Mouse (Mus musculus) MEL (cell line): ENCODE data around the gene 1500009C09Rik. TPM values are rescaled to one million over a fixed set of nuclear protein-coding genes. Genes with fewer than 3 reads are reported as not detected.
A peak's percentile ranks its signal among the peaks of the same experiment; 100 is the strongest.

Experiments
- DNase-seq: peaks from one replicate; pipeline ENCODE4 v3.0.0; 2011; ENCODE audit warnings: low read depth, low spot score
- H3K27ac ChIP-seq: 2 replicates; pipeline ENCODE4 v1.5.1; 2012; ENCODE audit warnings: low read depth, mild to moderate bottlenecking, control low read depth, low read length, moderate library complexity; ENCODE audit not compliant: control insufficient read depth
- H3K27me3 ChIP-seq, 2 experiments: fragments of 150-350 bp in 1 of 2; sonication (generic) in 1 of 2; 2 replicates each; pipeline ENCODE4 v1.6.1; 2012; ENCODE audit warnings: low read length in 2 of 2, mild to moderate bottlenecking in 2 of 2, improper control_type of control experiment in 1 of 2, moderate library complexity in 1 of 2; ENCODE audit not compliant: insufficient read depth in 2 of 2, control insufficient read depth in 1 of 2
- H3K36me3 ChIP-seq, 2 experiments: 2 replicates each; pipeline ENCODE4 v1.6.1; 2012 to 2014; ENCODE audit warnings: low read length in 2 of 2, improper control_type of control experiment in 1 of 2, inconsistent platforms in 1 of 2, mild to moderate bottlenecking in 1 of 2; ENCODE audit not compliant: insufficient read depth in 2 of 2, control insufficient read depth in 1 of 2
- H3K4me1 ChIP-seq, 2 experiments: fragments of 150-350 bp in 1 of 2; sonication (generic) in 1 of 2; 2 replicates each; pipeline ENCODE4 v1.6.1; 2012; ENCODE audit warnings: low read length in 2 of 2, improper control_type of control experiment in 1 of 2, mild to moderate bottlenecking in 1 of 2; ENCODE audit not compliant: insufficient read depth in 2 of 2, control insufficient read depth in 1 of 2
- H3K4me3 ChIP-seq, 2 experiments: fragments of 150-350 bp in 1 of 2; sonication (generic) in 1 of 2; 2 replicates each; pipeline ENCODE4 v1.5.1; 2012; ENCODE audit warnings: low read depth in 2 of 2, low read length in 2 of 2, mild to moderate bottlenecking in 2 of 2, moderate library complexity in 2 of 2, control low read depth in 1 of 2, improper control_type of control experiment in 1 of 2; ENCODE audit not compliant: control insufficient read depth in 1 of 2, insufficient read depth in 1 of 2
- H3K79me2 ChIP-seq: 2 replicates; pipeline ENCODE4 v1.6.1; 2012; ENCODE audit warnings: mild to moderate bottlenecking, low read length, moderate library complexity; ENCODE audit not compliant: control insufficient read depth, poor library complexity, insufficient read depth
- H3K9ac ChIP-seq: 2 replicates; pipeline ENCODE4 v1.6.1; 2012; ENCODE audit warnings: low read depth, mild to moderate bottlenecking, control low read depth, low read length, moderate library complexity; ENCODE audit not compliant: control insufficient read depth, poor library complexity, severe bottlenecking
- H3K9me3 ChIP-seq: fragments of 150-350 bp; sonication (generic); replicated peaks from 2 replicates; pipeline ENCODE4 v1.6.1; 2012; ENCODE audit warnings: mild to moderate bottlenecking, low read length, improper control_type of control experiment, moderate library complexity; ENCODE audit not compliant: insufficient read depth
- BHLHE40 ChIP-seq: IDR thresholded peaks from 2 replicates; pipeline ENCODE4 v1.6.1; 2012; ENCODE audit warnings: low read depth, mild to moderate bottlenecking, inconsistent platforms, low read length, improper control_type of control experiment, borderline replicate concordance
- CHD1 ChIP-seq: IDR thresholded peaks from 2 replicates; pipeline ENCODE4 v1.6.1; 2012; ENCODE audit warnings: low read depth, mild to moderate bottlenecking, inconsistent platforms, low read length, improper control_type of control experiment
- CHD2 ChIP-seq: IDR thresholded peaks from 2 replicates; pipeline ENCODE4 v1.6.1; 2011; ENCODE audit warnings: low read length, improper control_type of control experiment
- CTCF ChIP-seq, 3 experiments: IDR thresholded peaks in 2 of 3; conservative IDR thresholded peaks in 1 of 3; 2 replicates each; pipeline ENCODE4 v1.5.1; 2011 to 2012; ENCODE audit warnings: low read length in 3 of 3, low read depth in 2 of 3, mild to moderate bottlenecking in 2 of 3, improper control_type of control experiment in 1 of 3, inconsistent platforms in 1 of 3, mixed read lengths in 1 of 3, moderate library complexity in 1 of 3; ENCODE audit not compliant: control insufficient read depth in 1 of 3, insufficient read depth in 1 of 3, poor library complexity in 1 of 3, severe bottlenecking in 1 of 3
- E2F4 ChIP-seq: IDR thresholded peaks from 2 replicates; pipeline ENCODE4 v1.6.1; 2011; ENCODE audit warnings: low read depth, low read length, improper control_type of control experiment, borderline replicate concordance
- EP300 ChIP-seq, 2 experiments: IDR thresholded peaks; 2 replicates each; pipeline ENCODE4 v1.6.1; 2011; ENCODE audit warnings: improper control_type of control experiment in 2 of 2, low read length in 2 of 2, low read depth in 1 of 2, mild to moderate bottlenecking in 1 of 2
- ETS1 ChIP-seq: IDR thresholded peaks from 2 replicates; pipeline ENCODE4 v1.6.1; 2012; ENCODE audit warnings: low read depth, mild to moderate bottlenecking, inconsistent platforms, low read length, improper control_type of control experiment, moderate library complexity
- GATA1 ChIP-seq: IDR thresholded peaks from 2 replicates; pipeline ENCODE4 v1.6.1; 2011; ENCODE audit warnings: low read depth, low read length, improper control_type of control experiment
- HCFC1 ChIP-seq: IDR thresholded peaks from 2 replicates; pipeline ENCODE4 v1.6.1; 2012; ENCODE audit warnings: low read depth, mild to moderate bottlenecking, inconsistent platforms, low read length, improper control_type of control experiment, moderate library complexity
- MAFK ChIP-seq: IDR thresholded peaks from 2 replicates; pipeline ENCODE4 v1.6.1; 2011; ENCODE audit warnings: low read depth, mild to moderate bottlenecking, low read length, improper control_type of control experiment, borderline replicate concordance
- MAX ChIP-seq: IDR thresholded peaks from 2 replicates; pipeline ENCODE4 v1.6.1; 2011; ENCODE audit warnings: low read length, improper control_type of control experiment
- MEF2A ChIP-seq: IDR thresholded peaks from 2 replicates; pipeline ENCODE4 v1.6.1; 2014; ENCODE audit warnings: low read depth, mild to moderate bottlenecking, inconsistent platforms, low read length, improper control_type of control experiment; ENCODE audit not compliant: poor library complexity, insufficient replicate concordance, severe bottlenecking; ENCODE audit errors: extremely low read depth
- MXI1 ChIP-seq: IDR thresholded peaks from 2 replicates; pipeline ENCODE4 v1.6.1; 2011; ENCODE audit warnings: mild to moderate bottlenecking, low read depth, low read length, improper control_type of control experiment
- MYB ChIP-seq: IDR thresholded peaks from 2 replicates; pipeline ENCODE4 v1.6.1; 2011; ENCODE audit warnings: mild to moderate bottlenecking, low read depth, low read length, improper control_type of control experiment
- NELFE ChIP-seq: IDR thresholded peaks from 2 replicates; pipeline ENCODE4 v1.6.1; 2011; ENCODE audit warnings: low read depth, low read length, improper control_type of control experiment
- NRF1 ChIP-seq: IDR thresholded peaks from 2 replicates; pipeline ENCODE4 v1.6.1; 2014; ENCODE audit warnings: low read depth, mild to moderate bottlenecking, inconsistent platforms, low read length, improper control_type of control experiment, moderate library complexity; ENCODE audit not compliant: poor library complexity, insufficient read depth, severe bottlenecking
- POLR2A ChIP-seq, 2 experiments: IDR thresholded peaks; 2 replicates each; pipeline ENCODE4 v1.6.1; 2011 to 2012; ENCODE audit warnings: low read length in 2 of 2, mild to moderate bottlenecking in 2 of 2, control low read depth in 1 of 2, improper control_type of control experiment in 1 of 2, low read depth in 1 of 2, moderate library complexity in 1 of 2; ENCODE audit not compliant: control insufficient read depth in 1 of 2, insufficient read depth in 1 of 2, poor library complexity in 1 of 2
- POLR2AphosphoS2 ChIP-seq: IDR thresholded peaks from 2 replicates; pipeline ENCODE4 v1.6.1; 2011; ENCODE audit warnings: low read length, improper control_type of control experiment
- SIN3A ChIP-seq: IDR thresholded peaks from 2 replicates; pipeline ENCODE4 v1.6.1; 2012; ENCODE audit warnings: low read length, improper control_type of control experiment, inconsistent platforms
- SMC3 ChIP-seq: IDR thresholded peaks from 2 replicates; pipeline ENCODE4 v1.6.1; 2011; ENCODE audit warnings: low read depth, low read length, improper control_type of control experiment
- TAL1 ChIP-seq: IDR thresholded peaks from 2 replicates; pipeline ENCODE4 v1.6.1; 2012; ENCODE audit warnings: mild to moderate bottlenecking, inconsistent platforms, low read length, moderate library complexity, mixed read lengths
- USF1 ChIP-seq: IDR thresholded peaks from 2 replicates; pipeline ENCODE4 v1.6.1; 2014; ENCODE audit warnings: low read depth, mild to moderate bottlenecking, inconsistent platforms, low read length, improper control_type of control experiment, moderate library complexity
- USF2 ChIP-seq, 2 experiments: IDR thresholded peaks; 2 replicates each; pipeline ENCODE4 v1.6.1; 2011 to 2012; ENCODE audit warnings: improper control_type of control experiment in 2 of 2, low read length in 2 of 2, borderline replicate concordance in 1 of 2, inconsistent platforms in 1 of 2, low read depth in 1 of 2, mild to moderate bottlenecking in 1 of 2; ENCODE audit not compliant: insufficient read depth in 1 of 2
- ZKSCAN1 ChIP-seq: IDR thresholded peaks from 2 replicates; pipeline ENCODE4 v1.6.1; 2012; ENCODE audit warnings: low read depth, mild to moderate bottlenecking, inconsistent platforms, low read length, improper control_type of control experiment, moderate library complexity
- ZMIZ1 ChIP-seq: IDR thresholded peaks from 2 replicates; pipeline ENCODE4 v1.6.1; 2012; ENCODE audit warnings: low read depth, mild to moderate bottlenecking, inconsistent platforms, low read length, improper control_type of control experiment, moderate library complexity
- polyA plus RNA-seq, 2 experiments: library from polyadenylated mRNA; stranded (reverse) in 1 of 2; unstranded in 1 of 2; fragments of >175 nt in 1 of 2; fragments of >200 nt in 1 of 2; gene quantifications; 2 replicates each; pipeline versions ENCODE4 v1.2.1 to v1.2.4; 2012; ENCODE audit warnings: low replicate concordance in 2 of 2, low read depth in 1 of 2; ENCODE audit not compliant: insufficient read length in 2 of 2, insufficient read depth in 1 of 2, missing spikeins in 1 of 2
- total RNA-seq: library from RNA; depleted of rRNA; stranded (reverse); fragments of 300-350 nt; gene quantifications from 2 replicates; pipeline ENCODE4 v1.2.3, GENCODE M21; 2012

Gene 1500009C09Rik
- total and polyA plus RNA-seq, 3 experiments: not detected

DNA sequence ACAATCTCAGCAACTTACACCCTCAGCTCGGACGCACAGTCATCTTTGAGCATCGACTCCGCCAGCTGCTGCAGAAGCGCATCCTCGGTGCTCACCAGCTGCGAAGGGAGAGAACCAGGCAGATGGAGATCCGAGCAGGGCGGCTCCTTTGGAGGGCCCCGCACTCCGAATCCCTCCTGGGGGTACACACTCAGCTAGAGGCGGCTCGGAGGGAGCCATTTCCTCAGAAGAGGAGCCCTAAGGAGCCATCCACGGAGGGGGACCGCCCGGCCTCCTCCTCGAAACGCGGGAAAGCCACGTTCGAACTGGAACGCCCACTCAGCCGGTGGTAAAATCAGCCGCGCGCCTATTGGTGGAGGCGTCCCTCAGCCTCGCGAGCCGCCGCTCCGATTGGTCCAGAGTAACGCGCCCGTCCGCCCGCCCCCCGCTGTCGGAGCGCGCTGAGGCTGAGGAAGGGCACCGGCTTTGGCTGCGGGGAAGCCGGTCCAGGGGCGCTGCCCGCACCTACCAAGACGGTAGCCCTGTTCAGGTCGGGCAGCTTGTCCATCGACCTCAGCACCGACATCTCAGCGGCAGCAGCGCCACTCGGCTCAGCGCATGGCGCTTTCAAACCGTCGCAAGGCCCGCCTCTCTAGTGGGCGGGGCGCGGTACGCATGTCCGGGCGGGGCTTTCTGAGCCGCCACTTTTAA lies 7.9 kb upstream of the 1500009C09Rik start, which contains the start of gene Cenpm:
Cenpm (minus strand) TSS at position 634 of the 690 bp plus-strand sequence.
- Histone ChIP-seq H3K9ac (peak within 1 kb of the TSS; percentile 86), H3K9me3 (no peaks in the 10 kb centered on the region), H3K79me2 (peaks cover 1% of the 10 kb centered on the region; the same call in 1 of the 2 replicates), H3K4me3 (peak within 1 kb of the TSS; percentile 78 to 81), H3K4me1 (peaks cover 0 to 6% of the 10 kb centered on the region in 2 experiments; a peak in 2 of 4 replicates), H3K36me3 (peaks cover 0 to 4% of the 10 kb centered on the region in 2 experiments; a peak in 2 of 4 replicates), H3K27me3 (peaks cover 2 to 3% of the 10 kb centered on the region in 2 experiments; a peak in 3 of 4 replicates), H3K27ac (peak within 1 kb of the TSS; percentile 92)
- TF ChIP-seq E2F4 (0 out of 2 replicates have a peak, but pooled peaks have one; percentile 30), POLR2A (IDR thresholded peaks at IDR 0.05; ENCODE audit: control insufficient read depth in 1 of 2, insufficient read depth in 1 of 2, low read depth in 1 of 2, low read length in 2 of 2, poor library complexity in 1 of 2) (peak; percentile 54 to 66; a peak in 3 of 4 replicates), MAX (peak; percentile 56), HCFC1 (no peak), MAFK (no peak), ZKSCAN1 (no peak), MEF2A (no peak), ZMIZ1 (0 out of 2 replicates have a peak, but pooled peaks have one; percentile 26), CHD1 (no peak), MYB (no peak), ETS1 (no peak; the same call in 1 of the 2 replicates), TAL1 (no peak), MXI1 (no peak; the same call in 1 of the 2 replicates), CTCF (IDR thresholded peaks at IDR 0.05 in 2 of 3, conservative IDR thresholded peaks at IDR 0.05 in 1 of 3; ENCODE audit: control insufficient read depth in 1 of 3, insufficient read depth in 1 of 3, low read depth in 2 of 3, low read length in 3 of 3, poor library complexity in 1 of 3, severe bottlenecking in 1 of 3) (no peak), EP300 (IDR thresholded peaks at IDR 0.05; ENCODE audit: low read depth in 1 of 2, low read length in 2 of 2) (no peak), NELFE (peak; percentile 65), GATA1 (no peak), SIN3A (peak; percentile 20), POLR2AphosphoS2 (no peak), BHLHE40 (no peak), NRF1 (peak; percentile 66), SMC3 (no peak), CHD2 (no peak), USF1 (no peak), USF2 (IDR thresholded peaks at IDR 0.05; ENCODE audit: borderline replicate concordance in 1 of 2, insufficient read depth in 1 of 2, low read depth in 1 of 2, low read length in 2 of 2) (no peak)
- DNase-seq: peak; percentile 95
